Mouse (Mus musculus): ENCODE data around the gene Pik3c2b.
"Not testable (repeated sequence)": the region's sequence is repeated elsewhere in the genome, so short reads cannot be mapped to it uniquely, and the experiment has no call there.

The Pik3c2b gene

GRCm38 (mm10) chr1:133045011-133045860, at the start of gene Pik3c2b:
Gene Pik3c2b (plus strand): TSS chr1:133045667.
- in situ Hi-C loops (cut with MboI) = loop anchor here (25.0 kb wide), 2 partner anchors 567 to 1042 kb away; partner anchors contain the start of genes Btg2 and Snrpe

- in situ Hi-C loops (cut with MboI) = no loop called here
Measured at GRCm38 (mm10) chr1:133000347-133000746, 45.1 kb upstream of the Pik3c2b start.

GRCm38 (mm10) chr1:133006571-133006970, 38.9 kb upstream of the Pik3c2b start:
- in situ Hi-C loops (cut with MboI) = no loop called here

GRCm38 (mm10) chr1:133011955-133012841, 33.3 kb upstream of the Pik3c2b start:
- in situ Hi-C loops (cut with MboI) = no loop called here

GRCm38 (mm10) chr1:133013331-133013730, 32.1 kb upstream of the Pik3c2b start:
- in situ Hi-C loops (cut with MboI) = no loop called here

- in situ Hi-C loops (cut with MboI) = no loop called here
Measured at GRCm38 (mm10) chr1:133014196-133014595, 31.3 kb upstream of the Pik3c2b start.

GRCm38 (mm10) chr1:133016775-133017428, 28.6 kb upstream of the Pik3c2b start:
- in situ Hi-C loops (cut with MboI) = no loop called here

GRCm38 (mm10) chr1:133018580-133018979, 26.9 kb upstream of the Pik3c2b start:
- in situ Hi-C loops (cut with MboI) = no loop called here

GRCm38 (mm10) chr1:133019312-133019711, 26.2 kb upstream of the Pik3c2b start:
- in situ Hi-C loops (cut with MboI) = no loop called here

- in situ Hi-C loops (cut with MboI) = no loop called here
Measured at GRCm38 (mm10) chr1:133020137-133020894, 25.2 kb upstream of the Pik3c2b start.

GRCm38 (mm10) chr1:133021391-133021790, 24.1 kb upstream of the Pik3c2b start:
- in situ Hi-C loops (cut with MboI) = no loop called here

- in situ Hi-C loops (cut with MboI) = not testable (repeated sequence)
Measured at GRCm38 (mm10) chr1:133021971-133022370, 23.5 kb upstream of the Pik3c2b start.

GRCm38 (mm10) chr1:133023723-133024122, 21.7 kb upstream of the Pik3c2b start:
- in situ Hi-C loops (cut with MboI) = not testable (repeated sequence)

- in situ Hi-C loops (cut with MboI) = no loop called here
Measured at GRCm38 (mm10) chr1:133024426-133024825, 21.0 kb upstream of the Pik3c2b start.

- in situ Hi-C loops (cut with MboI) = loop anchor here (25.0 kb wide), 2 partner anchors 587 to 1062 kb away; partner anchors contain the start of genes Btg2 and Snrpe
Measured at GRCm38 (mm10) chr1:133025051-133025795, 20.2 kb upstream of the Pik3c2b start.

GRCm38 (mm10) chr1:133025796-133026190, 19.7 kb upstream of the Pik3c2b start:
- in situ Hi-C loops (cut with MboI) = loop anchor here (25.0 kb wide), 2 partner anchors 587 to 1062 kb away; partner anchors contain the start of genes Btg2 and Snrpe

- in situ Hi-C loops (cut with MboI) = loop anchor here (25.0 kb wide), 2 partner anchors 585 to 1060 kb away; partner anchors contain the start of genes Btg2 and Snrpe
Measured at GRCm38 (mm10) chr1:133027126-133027525, 18.3 kb upstream of the Pik3c2b start.

GRCm38 (mm10) chr1:133027980-133028379, 17.5 kb upstream of the Pik3c2b start:
- in situ Hi-C loops (cut with MboI) = loop anchor here (25.0 kb wide), 2 partner anchors 584 to 1059 kb away; partner anchors contain the start of genes Btg2 and Snrpe

- in situ Hi-C loops (cut with MboI) = loop anchor here (10.0 to 25.0 kb wide), 3 partner anchors 55 to 1058 kb away; partner anchors contain the start of genes Btg2 and Snrpe
Measured at GRCm38 (mm10) chr1:133029744-133030143, 15.7 kb upstream of the Pik3c2b start.

- in situ Hi-C loops (cut with MboI) = loop anchor here (10.0 to 25.0 kb wide), 3 partner anchors 54 to 1057 kb away; partner anchors contain the start of genes Btg2 and Snrpe
Measured at GRCm38 (mm10) chr1:133030461-133030860, 15.0 kb upstream of the Pik3c2b start, which contains the start of gene Mdm4. Gene Mdm4 (minus strand): TSS chr1:133030561.

Measured in mature B cell (primary cell).